Mouse (Mus musculus): ENCODE measurements at regions not wholly inside any gene's neighbourhood (a gene's known extent, or its start where the extent isn't known, plus 50 kb on each side); places are given as distances from the start of the nearest gene placed in this dataset.

DNA sequence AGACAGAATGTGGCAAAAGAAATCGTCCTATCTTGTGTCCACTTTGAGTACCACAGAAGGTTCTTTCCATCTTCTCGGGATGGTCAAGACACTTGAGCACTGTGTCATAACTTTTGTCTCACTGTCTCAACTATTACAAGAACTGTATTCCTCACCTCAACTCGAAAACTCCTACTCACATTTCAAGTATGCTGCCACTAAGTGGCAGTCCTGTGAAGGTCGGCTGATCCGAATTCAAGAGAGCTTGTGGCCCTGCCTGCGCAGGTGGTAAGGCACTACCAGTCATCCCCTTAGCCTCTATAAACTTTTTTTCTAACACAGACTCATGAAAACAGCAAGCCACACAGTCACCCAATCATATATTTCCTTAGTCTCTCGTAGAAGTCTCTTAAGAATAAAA, 381.6 kb upstream of the Meis1 start:
- Histone ChIP-seq H3K27me3 (replicated peaks) (no peaks in the 10 kb centered on the region), H3K4me3 (no peak overlapping the region), H3K36me3 (replicated peaks) (no peaks in the 10 kb centered on the region), H3K4me1 (no peaks in the 10 kb centered on the region), H3K9ac (no peak overlapping the region), H3K4me2 (no peak overlapping the region), H3K27ac (no peak overlapping the region), H3K9me3 (no peaks in the 10 kb centered on the region)
- ATAC-seq (replicated peaks), result no peak
- 85% methylated on average over 7 of the region's 7 CpGs for WGBS

DNA sequence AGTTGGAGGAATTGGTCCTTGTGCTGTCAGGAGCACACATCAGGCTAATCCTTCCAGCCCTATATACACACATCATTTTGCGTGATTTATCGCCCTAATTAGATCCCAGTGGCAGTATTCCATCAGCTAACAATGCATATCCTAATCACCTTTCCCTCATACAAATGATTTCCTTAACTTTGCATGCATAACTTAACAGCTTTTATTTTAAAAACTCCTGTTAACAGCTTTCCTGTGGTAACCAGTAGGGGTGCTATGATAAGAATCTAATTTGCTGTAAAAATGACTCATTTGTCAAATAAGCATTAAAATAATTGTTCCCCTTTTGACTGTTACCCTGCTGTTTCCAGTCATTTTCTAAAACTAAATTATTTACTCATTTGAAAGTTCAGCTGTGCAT, 401.4 kb upstream of the Meis1 start:
- no peaks in the 10 kb centered on the region for H3K36me3 ChIP-seq (replicated peaks)
- no peaks in the 10 kb centered on the region for H3K27me3 ChIP-seq (replicated peaks)
- no peaks in the 10 kb centered on the region for H3K4me1 ChIP-seq
- no peaks in the 10 kb centered on the region for H3K9me3 ChIP-seq
- WGBS, result 69% methylated on average over 2 of the region's 2 CpGs
- H3K4me2 ChIP-seq, result no peak overlapping the region
- H3K9ac ChIP-seq, result no peak overlapping the region
- ATAC-seq (replicated peaks), result no peak
- H3K4me3 ChIP-seq, result no peak overlapping the region
- H3K27ac ChIP-seq, result no peak overlapping the region

DNA sequence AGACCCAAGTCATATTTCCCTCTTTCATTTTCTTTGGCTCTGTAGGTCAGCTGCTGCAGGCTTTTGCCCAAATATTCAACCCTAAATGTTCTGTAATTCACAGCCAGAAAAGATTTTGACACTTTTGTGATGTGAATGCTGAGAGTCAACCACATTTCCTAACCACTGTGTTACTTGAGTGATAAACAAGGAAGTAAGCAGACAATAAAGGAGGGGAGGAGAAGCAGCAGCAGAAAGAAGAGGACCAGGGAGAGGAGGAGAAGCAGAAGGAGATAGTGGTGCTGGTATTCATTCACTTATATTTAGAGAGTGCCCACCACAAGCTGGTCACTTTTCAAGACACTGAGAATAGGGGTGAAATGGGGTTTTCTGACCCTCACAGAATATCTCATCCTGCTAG, 404.5 kb upstream of the Meis1 start:
- no peak for ATAC-seq (replicated peaks)
- no peaks in the 10 kb centered on the region for H3K36me3 ChIP-seq (replicated peaks)

DNA sequence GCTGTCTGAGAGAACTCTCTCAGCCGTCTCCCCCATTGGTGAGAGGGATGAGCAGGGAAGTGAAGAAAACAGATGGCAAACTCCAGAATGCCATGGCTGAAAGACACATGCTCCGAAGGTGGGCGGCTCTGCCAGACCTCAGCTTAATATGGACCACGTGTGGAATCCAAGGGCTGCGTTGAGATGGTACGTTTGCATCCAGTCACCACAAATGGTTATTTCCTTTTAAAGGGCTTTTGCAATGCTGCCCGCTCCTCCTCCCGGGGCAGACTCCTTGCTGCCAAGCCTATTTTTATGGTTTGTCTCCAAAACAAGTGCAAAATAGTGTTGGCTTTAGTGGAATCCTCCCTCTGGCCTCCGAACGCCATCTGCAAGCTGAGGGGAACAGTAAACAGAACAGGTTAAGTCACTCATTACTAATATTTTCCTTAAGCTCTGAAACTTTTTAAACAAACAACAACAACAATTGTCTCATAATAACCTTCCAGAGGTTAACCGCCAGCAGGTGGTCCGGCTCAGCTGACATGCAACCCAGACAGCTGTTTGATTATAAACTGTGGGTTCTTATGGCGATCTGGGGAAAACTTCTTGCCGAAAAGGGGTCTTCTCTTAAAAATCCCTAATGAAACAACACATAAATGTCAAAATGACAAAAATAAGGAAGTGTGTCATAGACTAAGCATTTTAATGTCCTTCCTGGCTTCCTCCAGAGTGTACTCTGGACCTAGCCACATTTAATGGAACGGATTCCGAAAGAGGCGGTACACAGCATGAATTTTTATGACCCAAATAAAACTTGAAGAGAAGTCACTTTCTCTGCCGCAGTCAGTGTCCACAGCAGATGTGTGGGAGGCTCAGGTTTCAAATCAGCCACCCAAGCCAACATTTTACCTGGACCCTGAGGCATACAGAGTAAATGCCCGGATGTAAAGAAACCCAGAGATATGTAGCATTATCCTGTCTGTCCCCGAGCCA, 405.3 kb upstream of the Meis1 start:
- Histone ChIP-seq H3K9ac (no peak overlapping the region), H3K4me1 (no peaks in the 10 kb centered on the region), H3K4me3 (no peak overlapping the region), H3K36me3 (replicated peaks) (no peaks in the 10 kb centered on the region), H3K4me2 (no peak overlapping the region), H3K27ac (no peak overlapping the region), H3K27me3 (replicated peaks) (no peaks in the 10 kb centered on the region), H3K9me3 (no peaks in the 10 kb centered on the region)
- 81% methylated on average over 20 of the region's 20 CpGs for WGBS
- ATAC-seq (replicated peaks), result no peak

More for the DNA sequence above, 404.5 kb upstream of the Meis1 start:
- Histone ChIP-seq H3K4me2 (no peak overlapping the region), H3K9me3 (no peaks in the 10 kb centered on the region), H3K4me1 (no peaks in the 10 kb centered on the region), H3K27me3 (replicated peaks) (no peaks in the 10 kb centered on the region), H3K9ac (no peak overlapping the region), H3K4me3 (no peak overlapping the region), H3K27ac (no peak overlapping the region)

DNA sequence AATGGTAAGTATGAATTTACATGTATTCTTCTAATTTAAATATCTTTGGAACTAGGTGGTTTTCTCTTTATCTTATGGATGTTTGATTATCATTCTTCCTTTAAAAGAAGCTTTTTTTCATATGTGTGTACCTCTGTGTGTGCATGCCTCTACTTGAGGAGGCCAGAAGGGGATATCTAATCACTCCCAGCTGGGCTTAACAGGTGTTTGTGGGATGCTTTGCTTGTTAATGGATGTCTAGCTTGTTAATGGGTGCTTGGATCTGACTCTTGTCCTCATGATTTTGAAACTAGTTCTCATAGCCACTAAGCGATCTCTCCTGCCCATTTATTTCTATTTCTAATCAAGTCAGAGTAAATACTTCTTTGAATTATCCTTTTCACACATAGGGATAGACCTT, 408.8 kb upstream of the Meis1 start:
- Histone ChIP-seq H3K36me3 (replicated peaks) (no peaks in the 10 kb centered on the region), H3K27me3 (replicated peaks) (no peaks in the 10 kb centered on the region), H3K4me3 (no peak overlapping the region), H3K27ac (no peak overlapping the region), H3K9me3 (no peaks in the 10 kb centered on the region), H3K4me2 (no peak overlapping the region), H3K9ac (no peak overlapping the region), H3K4me1 (no peaks in the 10 kb centered on the region)
- no peak for ATAC-seq (replicated peaks)
- 89% methylated on average over 1 of the region's 1 CpGs for WGBS

DNA sequence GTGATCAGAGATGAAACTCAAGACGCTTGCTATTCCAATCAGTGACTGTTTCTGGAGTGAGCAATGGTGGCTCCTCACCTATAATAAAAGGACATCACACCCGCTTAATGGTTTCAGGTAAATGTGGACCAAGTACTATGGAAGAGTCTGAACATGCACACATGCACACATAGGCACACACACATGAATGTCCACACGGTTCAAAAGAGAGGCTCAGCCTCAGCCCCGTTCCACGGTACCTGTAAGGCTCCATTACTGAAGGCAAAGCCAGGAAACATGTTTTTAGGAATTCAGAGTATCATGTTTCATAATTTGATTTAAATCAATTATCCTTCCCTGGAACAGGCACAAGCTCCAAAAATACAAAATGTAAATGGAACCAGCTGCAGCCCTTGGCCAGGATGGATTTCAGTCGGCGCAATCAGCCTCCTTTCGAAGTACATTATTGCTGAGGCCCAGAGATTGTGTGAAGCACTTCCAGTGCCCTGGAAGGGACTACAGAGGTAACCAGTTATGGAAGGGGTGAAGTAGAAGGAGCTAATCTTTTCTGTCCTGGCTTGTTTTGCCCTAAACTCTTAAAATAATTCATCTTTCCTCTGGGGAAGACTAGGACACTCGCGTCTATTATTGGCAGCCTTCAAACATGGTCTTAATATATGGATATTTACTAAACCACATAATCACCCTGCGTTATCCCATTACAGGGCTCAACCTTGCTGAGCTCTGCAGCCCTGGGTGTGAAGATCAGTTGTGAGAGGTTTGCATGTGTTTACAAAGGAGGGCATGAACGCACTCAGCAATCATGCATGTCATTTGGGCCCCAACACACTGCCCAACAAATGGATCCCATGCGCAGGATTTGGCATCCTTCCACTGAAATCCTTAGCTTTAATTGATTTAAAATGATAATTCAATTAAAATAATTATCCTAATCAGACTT, 415.2 kb upstream of the Meis1 start:
- Histone ChIP-seq H3K4me3 (no peak overlapping the region), H3K27me3 (replicated peaks) (no peaks in the 10 kb centered on the region), H3K4me2 (no peak overlapping the region), H3K27ac (no peak overlapping the region), H3K9me3 (no peaks in the 10 kb centered on the region), H3K9ac (no peak overlapping the region), H3K4me1 (no peaks in the 10 kb centered on the region), H3K36me3 (replicated peaks) (no peaks in the 10 kb centered on the region)
- no peak for ATAC-seq (replicated peaks)
- 85% methylated on average over 13 of the region's 13 CpGs for WGBS

DNA sequence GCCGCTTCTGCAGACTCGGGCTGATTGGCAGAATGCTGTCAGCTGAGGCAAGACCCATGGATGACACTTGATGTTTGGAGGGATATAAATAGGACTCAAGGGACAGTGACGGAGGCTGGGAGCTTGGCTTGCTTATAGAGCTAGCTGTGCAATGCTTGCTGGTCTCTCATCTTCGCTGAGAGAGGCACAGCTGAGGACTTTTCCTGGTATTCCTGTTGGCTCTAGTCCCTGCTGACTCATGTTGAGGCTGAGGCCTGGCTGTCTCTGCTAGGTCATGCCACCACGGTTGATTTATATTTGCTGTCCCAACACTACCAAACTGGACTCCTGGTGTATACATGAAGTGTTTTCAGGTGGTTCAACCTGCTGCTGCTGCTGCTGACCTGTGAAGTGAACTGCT, 419.6 kb upstream of the Meis1 start:
- no peak overlapping the region for H3K4me3 ChIP-seq
- no peaks in the 10 kb centered on the region for H3K9me3 ChIP-seq
- no peak overlapping the region for H3K4me2 ChIP-seq
- WGBS, result 93% methylated on average over 5 of the region's 5 CpGs
- H3K36me3 ChIP-seq (replicated peaks), result no peaks in the 10 kb centered on the region
- ATAC-seq (replicated peaks), result no peak
- H3K4me1 ChIP-seq, result no peaks in the 10 kb centered on the region
- no peak overlapping the region for H3K9ac ChIP-seq
- no peak overlapping the region for H3K27ac ChIP-seq
- no peaks in the 10 kb centered on the region for H3K27me3 ChIP-seq (replicated peaks)

DNA sequence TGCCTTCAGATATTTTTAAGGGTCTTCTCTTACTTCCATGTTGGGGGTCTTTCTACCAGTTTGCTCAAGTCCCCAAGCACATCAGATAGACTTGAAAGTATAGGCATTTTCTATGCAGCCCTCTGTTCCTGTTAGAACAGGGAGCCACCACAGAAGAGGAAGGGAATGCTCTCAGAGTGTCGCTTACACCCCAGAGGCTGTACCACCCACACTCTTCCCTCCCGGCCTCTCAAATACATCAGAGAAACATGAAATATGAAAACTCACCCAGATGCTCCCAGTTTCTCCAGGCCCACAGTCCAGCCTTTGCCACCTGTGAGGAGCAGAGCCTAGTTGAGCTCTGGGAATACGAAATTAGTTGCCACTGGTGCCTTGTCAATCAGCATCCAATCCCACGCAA, 423.2 kb upstream of the Meis1 start:
- no peak for ATAC-seq (replicated peaks)
- Histone ChIP-seq H3K9me3 (no peaks in the 10 kb centered on the region), H3K4me3 (no peak overlapping the region), H3K27me3 (replicated peaks) (no peaks in the 10 kb centered on the region), H3K4me1 (no peaks in the 10 kb centered on the region), H3K9ac (no peak overlapping the region), H3K4me2 (no peak overlapping the region), H3K36me3 (replicated peaks) (no peaks in the 10 kb centered on the region), H3K27ac (no peak overlapping the region)
- WGBS, result 86% methylated on average over 4 of the region's 4 CpGs

DNA sequence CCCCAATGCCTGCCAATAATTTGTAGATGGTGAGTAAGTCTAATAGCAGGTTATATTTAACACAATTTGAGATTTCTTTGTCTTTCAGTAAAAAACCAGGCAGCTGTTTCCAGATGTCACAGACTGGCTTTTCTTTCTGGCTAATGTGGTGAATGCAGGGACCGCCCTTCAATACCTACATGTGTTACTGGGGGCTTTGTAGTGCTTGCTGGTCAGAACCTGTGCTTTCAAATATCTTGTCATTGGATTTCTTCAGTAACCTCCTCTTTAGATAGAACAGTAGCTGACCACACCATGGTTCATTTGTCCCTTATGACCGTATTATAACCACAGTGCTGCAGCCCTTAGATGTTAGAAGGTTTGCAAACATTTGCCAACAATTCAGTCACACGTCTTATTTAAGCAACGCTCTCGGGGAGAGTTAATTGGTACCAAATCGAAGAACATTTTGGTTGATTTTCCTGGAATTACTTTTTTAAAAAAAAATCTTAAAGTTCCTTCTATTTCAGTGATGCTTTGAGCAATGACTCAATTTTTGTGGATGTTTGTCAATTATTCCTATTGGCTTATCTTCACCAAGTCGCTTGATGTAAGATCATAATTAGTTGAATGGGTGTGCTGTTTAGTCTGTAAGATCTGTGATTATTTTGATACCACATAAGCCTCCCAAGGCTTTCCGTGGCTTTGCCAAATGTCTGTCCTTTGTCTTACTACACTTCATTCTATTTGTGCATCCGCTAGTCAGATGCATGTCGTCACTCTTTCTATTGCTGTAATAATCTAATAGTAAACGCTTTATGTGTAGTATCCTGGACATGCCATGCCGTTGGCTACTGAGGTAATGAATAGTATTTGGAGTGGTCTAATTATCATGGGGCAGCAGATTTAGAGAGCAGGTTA, 436.9 kb upstream of the Meis1 start:
- no peak overlapping the region for H3K27ac ChIP-seq
- no peaks in the 10 kb centered on the region for H3K36me3 ChIP-seq (replicated peaks)
- no peaks in the 10 kb centered on the region for H3K4me1 ChIP-seq
- no peak overlapping the region for H3K4me2 ChIP-seq
- no peak overlapping the region for H3K9ac ChIP-seq
- no peaks in the 10 kb centered on the region for H3K27me3 ChIP-seq (replicated peaks)
- WGBS, result 87% methylated on average over 12 of the region's 12 CpGs
- H3K9me3 ChIP-seq, result no peaks in the 10 kb centered on the region
- no peak overlapping the region for H3K4me3 ChIP-seq
- ATAC-seq (replicated peaks), result no peak

DNA sequence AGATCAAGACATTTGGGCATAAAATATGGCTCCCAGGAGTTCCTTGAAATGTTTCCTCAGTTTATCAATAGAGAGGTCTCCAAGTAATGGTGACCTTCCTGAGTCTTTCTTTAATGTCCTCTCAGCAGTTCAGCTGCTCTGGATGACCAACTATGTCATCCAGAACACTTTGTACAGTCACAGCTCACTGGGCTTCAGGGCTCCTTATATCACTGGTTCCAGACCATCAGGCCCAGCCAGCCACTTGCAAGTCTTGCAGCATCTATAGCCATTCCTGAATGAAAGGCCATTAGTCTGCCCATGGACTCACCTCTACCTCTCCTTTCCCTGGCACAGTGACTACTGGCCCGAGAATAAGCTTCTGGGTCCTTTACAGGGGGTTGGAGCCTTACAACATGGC, 437.8 kb upstream of the Meis1 start:
- 70% methylated on average over 1 of the region's 1 CpGs for WGBS
- Histone ChIP-seq H3K4me1 (no peaks in the 10 kb centered on the region), H3K27me3 (replicated peaks) (no peaks in the 10 kb centered on the region), H3K4me3 (no peak overlapping the region), H3K36me3 (replicated peaks) (no peaks in the 10 kb centered on the region), H3K9me3 (no peaks in the 10 kb centered on the region), H3K27ac (no peak overlapping the region), H3K9ac (no peak overlapping the region), H3K4me2 (no peak overlapping the region)
- no peak for ATAC-seq (replicated peaks)

DNA sequence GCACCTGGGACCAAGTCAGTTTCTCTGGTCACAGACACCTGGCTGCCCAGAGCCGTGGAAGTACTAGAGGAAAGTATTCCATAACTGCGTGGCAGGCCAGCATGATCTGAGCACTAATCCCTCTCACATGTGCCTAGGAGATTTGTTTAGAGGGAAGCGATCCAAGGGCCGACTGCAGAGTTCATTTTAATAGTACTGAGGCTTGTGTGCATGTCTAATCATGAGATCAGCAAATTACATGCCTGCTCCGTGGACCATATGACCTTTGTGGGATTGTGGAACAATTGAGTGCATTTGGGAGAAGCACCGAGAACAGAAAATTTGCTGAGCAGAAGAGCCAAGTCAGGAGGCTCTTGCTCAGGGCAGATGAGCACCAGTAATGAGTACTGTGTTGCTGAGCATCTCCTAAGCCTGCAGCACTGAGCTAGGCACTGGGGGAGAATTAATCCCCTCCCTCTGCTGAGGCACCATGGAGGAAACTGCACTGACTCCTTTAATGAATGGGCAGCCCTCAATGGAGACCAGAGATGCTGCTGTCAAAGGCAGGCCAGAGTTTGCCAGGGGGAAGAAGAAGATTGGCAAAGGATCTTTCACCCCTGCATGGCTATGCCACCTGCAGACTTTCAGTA, 445.1 kb upstream of the Meis1 start:
- no peaks in the 10 kb centered on the region for H3K27me3 ChIP-seq (replicated peaks)
- peak; percentile 54 for ATAC-seq (replicated peaks)
- H3K4me1 ChIP-seq, result peaks cover 8% of the 10 kb centered on the region; the same call in 1 of the 2 replicates
- H3K9me3 ChIP-seq, result no peaks in the 10 kb centered on the region
- H3K4me2 ChIP-seq, result no peak overlapping the region
- H3K27ac ChIP-seq, result no peak overlapping the region
- WGBS, result 29% methylated on average over 6 of the region's 6 CpGs
- H3K9ac ChIP-seq, result no peak overlapping the region
- no peaks in the 10 kb centered on the region for H3K36me3 ChIP-seq (replicated peaks)
- no peak overlapping the region for H3K4me3 ChIP-seq
